Mouse (Mus musculus): Measurements from ENCODE around the gene Arpc5l. TPM values are rescaled to one million over a fixed set of nuclear protein-coding genes. Genes with fewer than 3 reads are reported as not detected.

Arpc5l gene
- polyA plus RNA-seq, 1 experiment: 96.1 TPM

GRCm38 (mm10) chr2:39011264-39011663, 6.1 kb downstream of the Arpc5l start:
- no peak for TF ChIP-seq GATA1 (IDR thresholded peaks at IDR 0.05; ENCODE audit: low read length)

DNA sequence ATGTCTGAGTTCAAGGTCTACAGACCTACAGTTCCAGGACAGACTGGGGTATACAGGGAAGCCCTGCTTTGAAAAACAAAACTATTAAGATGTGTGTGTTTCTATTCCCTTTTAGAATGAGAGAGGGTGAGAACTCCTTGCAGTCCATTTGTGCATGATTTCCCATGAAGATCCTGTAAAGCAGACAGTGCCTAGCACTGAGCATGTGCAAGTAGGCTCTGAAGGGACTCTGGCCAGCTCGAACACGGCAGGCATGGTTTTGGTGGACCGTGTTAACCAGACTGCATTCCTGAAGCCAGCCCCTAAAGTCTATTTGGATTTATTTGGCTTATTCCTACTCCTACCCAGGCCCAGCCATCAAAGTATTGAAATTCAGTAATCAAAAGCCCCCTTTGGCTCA, 6.8 kb downstream of the Arpc5l start:
- TF ChIP-seq GATA1 (IDR thresholded peaks at IDR 0.05; ENCODE audit: low read length): no peak

DNA sequence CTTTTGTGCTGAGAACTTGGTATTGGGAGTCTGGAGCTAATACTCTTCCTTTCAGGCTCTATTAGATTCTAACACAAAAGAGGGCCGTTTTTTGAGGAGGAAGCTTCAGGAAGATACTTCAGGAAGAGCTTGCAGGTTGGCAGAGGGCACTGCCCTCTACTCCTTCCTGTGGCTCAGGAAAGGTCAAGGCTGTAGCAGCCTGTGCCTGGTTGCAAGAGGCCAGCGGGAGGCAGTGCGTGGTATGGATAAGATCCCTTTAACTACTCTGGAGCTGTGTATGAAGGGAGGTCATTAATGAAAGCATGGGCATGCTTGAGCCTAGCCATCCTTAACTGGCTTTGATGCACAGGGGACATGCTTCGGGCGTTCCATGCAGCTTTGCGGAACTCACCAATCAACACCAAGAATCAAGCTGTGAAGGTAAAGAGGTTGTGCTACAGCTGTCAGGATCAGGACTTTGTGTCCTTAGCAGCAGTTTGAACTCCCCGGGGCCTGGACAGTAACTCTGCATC, 7.7 kb downstream of the Arpc5l start:
- no peak for TF ChIP-seq GATA1 (IDR thresholded peaks at IDR 0.05; ENCODE audit: low read length)

GRCm38 (mm10) chr2:39016581-39016980, 11.4 kb downstream of the Arpc5l start:
- TF ChIP-seq GATA1 (IDR thresholded peaks at IDR 0.05; ENCODE audit: low read length): no peak

- no peak for TF ChIP-seq GATA1 (IDR thresholded peaks at IDR 0.05; ENCODE audit: low read length)
Observed at GRCm38 (mm10) chr2:39020004-39020403, 14.9 kb downstream of the Arpc5l start.

DNA sequence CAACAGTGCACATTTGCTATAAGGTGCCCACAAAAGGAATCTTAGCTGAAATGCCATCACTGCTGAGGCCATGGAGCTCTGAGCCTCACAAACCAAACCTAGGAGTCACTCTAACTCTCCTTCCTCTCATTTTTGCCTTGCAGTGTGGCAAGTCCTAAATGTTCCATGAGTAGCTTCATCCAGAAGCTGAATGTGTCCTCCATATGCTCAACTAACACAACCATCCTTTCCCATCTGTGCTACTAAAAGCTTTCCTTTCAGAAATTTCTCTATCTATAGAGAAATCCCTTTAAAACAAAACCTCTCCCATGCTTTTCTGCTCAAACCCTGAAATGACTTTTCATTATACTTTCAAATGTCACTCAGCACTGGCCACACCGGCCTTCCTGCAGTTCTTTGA, 26.5 kb downstream of the Arpc5l start:
- TF ChIP-seq GATA1 (IDR thresholded peaks at IDR 0.05; ENCODE audit: low read length): no peak

DNA sequence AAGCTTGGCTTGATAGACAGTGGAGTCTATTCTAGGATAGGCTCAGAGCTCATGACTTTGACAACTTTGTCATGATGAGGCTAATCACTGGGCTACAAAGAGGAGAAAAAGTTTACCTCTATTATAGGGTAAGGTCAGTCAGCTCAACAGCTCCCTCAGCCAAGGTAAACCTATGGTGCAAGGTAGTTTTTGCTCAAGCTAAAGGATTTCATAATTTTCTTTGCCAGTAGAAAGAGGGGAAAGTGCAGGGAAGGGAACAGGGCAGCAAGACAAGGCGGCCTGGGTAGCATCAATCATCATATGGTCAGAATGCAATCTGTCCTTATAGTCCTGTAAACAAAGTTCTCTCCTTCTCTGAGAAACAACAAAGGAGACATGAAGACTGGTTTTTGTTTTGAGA, 35.1 kb downstream of the Arpc5l start:
- TF ChIP-seq GATA1 (IDR thresholded peaks at IDR 0.05; ENCODE audit: low read length): no peak

DNA sequence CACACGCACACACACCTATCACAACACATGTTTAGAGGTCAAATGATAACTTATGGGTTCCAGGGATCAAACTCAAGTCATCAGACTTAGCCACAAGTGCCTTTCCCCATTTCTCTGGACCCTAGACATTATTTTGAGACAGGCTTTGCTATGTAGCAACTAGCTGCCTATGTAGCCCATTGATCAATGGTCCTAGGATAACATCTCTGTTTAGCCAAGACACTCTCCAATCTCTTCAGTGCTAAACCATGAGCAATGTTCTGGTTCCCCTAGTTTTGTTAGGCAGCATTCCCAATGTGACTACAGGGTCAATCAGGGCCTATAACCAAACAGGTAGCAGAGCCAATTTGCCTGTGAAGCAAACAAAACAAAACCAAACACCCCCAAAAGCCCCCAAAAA, 43.4 kb downstream of the Arpc5l start:
- no peak for TF ChIP-seq GATA1 (IDR thresholded peaks at IDR 0.05; ENCODE audit: low read length)

GRCm38 (mm10) chr2:39064687-39065399, 59.7 kb downstream of the Arpc5l start:
- no peak for TF ChIP-seq GATA1 (IDR thresholded peaks at IDR 0.05; ENCODE audit: low read length)

Other genes with a start within 250 kb of the Arpc5l start
- gene Nr6a1, start 77.7 kb upstream of the Arpc5l start, polyA plus RNA-seq (2012): 0.58 and 0.68 TPM in 2 replicates
- gene Olfml2a, start 73.4 kb upstream of the Arpc5l start, polyA plus RNA-seq (2012): not detected in 2 replicates
- gene Wdr38, start 7.9 kb upstream of the Arpc5l start, polyA plus RNA-seq (2012): 0.15 and 0.18 TPM in 2 replicates
- gene Rpl35, start 276 bp downstream of the Arpc5l start, polyA plus RNA-seq (2012): 139 and 159 TPM in 2 replicates
- gene Golga1, start 60.2 kb downstream of the Arpc5l start, polyA plus RNA-seq (2012): 1.5 and 1.6 TPM in 2 replicates
- 36.9 and 48.6 TPM in 2 replicates for gene Scai, start 185.4 kb downstream of the Arpc5l start, polyA plus RNA-seq (2012)
- gene Ppp6c, start 221.1 kb downstream of the Arpc5l start, polyA plus RNA-seq (2012): 2.7 and 6.3 TPM in 2 replicates